Mouse (Mus musculus): ENCODE data around the gene Ahdc1. TPM values are rescaled to one million over a fixed set of nuclear protein-coding genes. Genes with fewer than 3 reads are reported as not detected.
A peak's percentile ranks its signal among the peaks of the same experiment; 100 is the strongest.

Ahdc1 gene
- polyA plus RNA-seq, 1 experiment from 2014 or later, result 4.9 TPM

DNA sequence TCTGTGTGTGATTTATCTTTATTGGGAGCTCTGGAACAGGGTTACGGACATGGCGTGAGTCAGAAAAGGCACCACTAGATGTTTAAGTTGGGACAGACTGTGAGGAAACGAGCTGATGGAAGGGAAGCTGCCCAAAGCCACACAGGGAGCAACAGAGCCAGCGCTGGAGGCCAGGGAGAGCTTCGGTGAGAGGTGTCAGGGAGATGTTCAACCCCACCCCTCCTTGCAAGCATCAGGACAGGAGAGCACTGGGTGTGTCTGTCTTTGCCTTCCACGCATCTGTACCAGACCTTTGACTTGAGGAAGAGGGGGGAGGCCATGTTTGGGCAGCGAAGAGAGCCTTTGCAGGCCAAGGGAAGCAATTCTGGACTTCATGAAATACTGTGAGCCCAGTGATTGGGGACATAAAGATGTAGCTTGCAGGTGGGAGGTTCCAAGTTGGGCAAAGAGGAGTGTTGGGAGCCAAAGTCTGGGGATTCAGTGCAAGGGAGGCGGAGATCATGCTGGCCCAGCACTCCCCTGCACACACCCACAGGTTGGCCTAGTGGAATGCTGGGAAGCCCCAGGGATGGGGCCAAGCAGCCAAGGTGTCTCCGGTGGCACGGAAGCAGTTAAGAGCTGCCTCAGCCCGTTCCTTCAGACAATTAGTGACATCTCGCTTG is 35.8 kb downstream of the Ahdc1 start:
- no peak for DNase-seq (ENCODE audit: low spot score, missing footprints)
- 19% methylated on average over 12 of the region's 12 CpGs for WGBS
- H3K9ac ChIP-seq (ENCODE audit: low read length), result peak overlapping the region; percentile 33; the same call in 1 of the 2 replicates
- no peak overlapping the region for H3K4me3 ChIP-seq (ENCODE audit: low read depth, low read length)
- no peaks in the 10 kb centered on the region for H3K36me3 ChIP-seq (ENCODE audit: control insufficient read depth, insufficient read depth, low read length)
- peaks cover 84% of the 10 kb centered on the region for H3K4me1 ChIP-seq (ENCODE audit: control insufficient read depth, insufficient read depth, low read length)
- H3K4me2 ChIP-seq, result peak overlapping the region; percentile 35
- no peak; the same call in 1 of the 2 replicates for ATAC-seq (ENCODE audit: low FRiP score)
- H3K27me3 ChIP-seq (ENCODE audit: control insufficient read depth, insufficient read depth, low read length), result no peaks in the 10 kb centered on the region
- H3K27ac ChIP-seq (ENCODE audit: low read depth, low read length), result peak overlapping the region; percentile 75
- H3K9me3 ChIP-seq (ENCODE audit: control insufficient read depth, low read length), result no peaks in the 10 kb centered on the region

DNA sequence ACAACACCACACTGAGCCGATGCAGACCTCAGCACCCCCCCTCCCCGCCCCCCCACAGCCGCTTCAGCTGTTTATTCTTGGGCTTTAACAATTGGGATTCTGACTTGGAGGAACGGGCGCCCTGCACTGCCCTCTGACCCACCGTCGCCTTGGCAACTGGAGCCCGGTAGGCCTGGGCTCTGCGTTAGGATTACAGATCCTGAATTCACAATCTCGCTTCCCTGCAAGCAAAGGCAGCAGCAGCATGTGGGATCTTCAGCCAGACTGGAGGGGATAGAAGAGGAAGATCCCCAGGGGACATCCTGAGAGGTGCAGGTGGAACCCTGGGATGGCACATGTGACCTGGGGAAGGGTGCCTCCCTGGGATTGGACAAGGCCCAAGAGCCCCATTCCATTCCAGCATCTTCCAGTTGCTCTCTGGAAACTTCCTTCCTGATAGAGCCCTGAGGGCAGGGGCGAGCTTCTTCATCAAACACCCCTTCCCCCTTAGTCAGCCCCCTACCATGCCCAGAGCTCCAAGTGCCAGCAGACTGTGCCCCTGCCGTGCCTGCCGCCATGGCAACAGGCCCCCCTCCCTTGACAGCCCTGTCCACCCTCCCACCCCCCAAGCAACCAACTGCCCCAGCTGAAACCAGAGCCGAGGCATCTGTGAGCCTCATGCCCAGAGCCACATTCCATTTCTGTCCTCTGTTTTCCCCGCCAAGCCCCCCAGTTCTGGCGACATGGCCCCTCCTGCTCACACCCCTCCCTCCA is 36.5 kb downstream of the Ahdc1 start:
- ATAC-seq (ENCODE audit: low FRiP score), result peak; percentile 71

GRCm38 (mm10) chr4:133049071-133049920 is 38.2 kb downstream of the Ahdc1 start:
- DNase-seq (ENCODE audit: low spot score, missing footprints) (no peak), ATAC-seq (ENCODE audit: low FRiP score) (no peak)
- peak overlapping the region; percentile 34 for H3K9ac ChIP-seq (ENCODE audit: low read length)

More for the DNA sequence above, 36.5 kb downstream of the Ahdc1 start:
- H3K9ac ChIP-seq (ENCODE audit: low read length), result peak overlapping the region; percentile 36
- H3K27ac ChIP-seq (ENCODE audit: low read depth, low read length), result peak overlapping the region; percentile 75
- peak overlapping the region; percentile 35 for H3K4me2 ChIP-seq
- WGBS, result 5% methylated on average over 16 of the region's 16 CpGs
- no peak overlapping the region for H3K4me3 ChIP-seq (ENCODE audit: low read depth, low read length)
- peak; percentile 96 for DNase-seq (ENCODE audit: low spot score, missing footprints)
- H3K36me3 ChIP-seq (ENCODE audit: control insufficient read depth, insufficient read depth, low read length), result no peaks in the 10 kb centered on the region
- no peaks in the 10 kb centered on the region for H3K9me3 ChIP-seq (ENCODE audit: control insufficient read depth, low read length)
- H3K4me1 ChIP-seq (ENCODE audit: control insufficient read depth, insufficient read depth, low read length), result peaks cover 82% of the 10 kb centered on the region
- H3K27me3 ChIP-seq (ENCODE audit: control insufficient read depth, insufficient read depth, low read length), result no peaks in the 10 kb centered on the region

DNA sequence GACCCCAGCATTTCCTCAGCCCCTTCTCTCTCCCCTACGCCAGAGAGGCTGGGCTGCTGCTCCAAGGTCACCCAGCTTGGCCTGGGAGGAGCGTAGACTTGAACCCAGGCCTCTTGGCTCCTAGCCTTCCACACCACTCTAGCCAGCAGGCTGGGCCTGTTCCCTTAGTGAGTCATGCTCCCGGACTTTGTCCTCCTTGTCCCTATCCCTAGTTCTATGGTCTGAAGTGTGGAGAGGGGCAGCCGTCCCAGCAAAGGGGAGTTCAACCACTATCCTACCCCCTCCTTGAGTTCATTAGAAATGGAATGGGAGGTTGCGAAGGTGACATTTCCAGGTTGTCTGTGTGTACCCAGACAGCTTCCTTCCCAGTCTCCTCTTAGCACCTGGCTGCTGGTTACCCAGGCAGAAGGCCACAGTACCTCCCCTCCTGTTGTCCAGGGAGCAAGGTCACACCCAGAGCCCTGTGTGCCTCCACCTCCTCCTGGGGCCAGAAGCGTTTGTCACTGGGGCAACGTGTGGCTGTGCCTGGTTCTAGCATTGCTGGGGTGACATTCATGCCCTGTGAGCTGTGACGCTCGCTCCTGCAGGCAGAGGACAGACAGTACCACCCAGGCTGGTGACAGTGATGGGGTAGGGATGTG is 39.3 kb downstream of the Ahdc1 start:
- WGBS, result 62% methylated on average over 9 of the region's 9 CpGs
- DNase-seq (ENCODE audit: low spot score, missing footprints), result no peak
- Histone ChIP-seq H3K4me2 (no peak overlapping the region), H3K4me1 (ENCODE audit: control insufficient read depth, insufficient read depth, low read length) (peaks cover 55% of the 10 kb centered on the region), H3K27ac (ENCODE audit: low read depth, low read length) (no peak overlapping the region), H3K9me3 (ENCODE audit: control insufficient read depth, low read length) (no peaks in the 10 kb centered on the region), H3K4me3 (ENCODE audit: low read depth, low read length) (no peak overlapping the region), H3K27me3 (ENCODE audit: control insufficient read depth, insufficient read depth, low read length) (no peaks in the 10 kb centered on the region), H3K36me3 (ENCODE audit: control insufficient read depth, insufficient read depth, low read length) (no peaks in the 10 kb centered on the region), H3K9ac (ENCODE audit: low read length) (no peak overlapping the region)
- no peak for ATAC-seq (ENCODE audit: low FRiP score)

More at GRCm38 (mm10) chr4:133049071-133049920, 38.2 kb downstream of the Ahdc1 start:
- Histone ChIP-seq H3K27ac (ENCODE audit: low read depth, low read length) (no peak overlapping the region), H3K4me1 (ENCODE audit: control insufficient read depth, insufficient read depth, low read length) (peaks cover 65% of the 10 kb centered on the region), H3K4me3 (ENCODE audit: low read depth, low read length) (no peak overlapping the region), H3K9me3 (ENCODE audit: control insufficient read depth, low read length) (no peaks in the 10 kb centered on the region), H3K27me3 (ENCODE audit: control insufficient read depth, insufficient read depth, low read length) (no peaks in the 10 kb centered on the region), H3K4me2 (no peak overlapping the region), H3K36me3 (ENCODE audit: control insufficient read depth, insufficient read depth, low read length) (no peaks in the 10 kb centered on the region)
- 77% methylated on average over 19 of the region's 19 CpGs for WGBS

DNA sequence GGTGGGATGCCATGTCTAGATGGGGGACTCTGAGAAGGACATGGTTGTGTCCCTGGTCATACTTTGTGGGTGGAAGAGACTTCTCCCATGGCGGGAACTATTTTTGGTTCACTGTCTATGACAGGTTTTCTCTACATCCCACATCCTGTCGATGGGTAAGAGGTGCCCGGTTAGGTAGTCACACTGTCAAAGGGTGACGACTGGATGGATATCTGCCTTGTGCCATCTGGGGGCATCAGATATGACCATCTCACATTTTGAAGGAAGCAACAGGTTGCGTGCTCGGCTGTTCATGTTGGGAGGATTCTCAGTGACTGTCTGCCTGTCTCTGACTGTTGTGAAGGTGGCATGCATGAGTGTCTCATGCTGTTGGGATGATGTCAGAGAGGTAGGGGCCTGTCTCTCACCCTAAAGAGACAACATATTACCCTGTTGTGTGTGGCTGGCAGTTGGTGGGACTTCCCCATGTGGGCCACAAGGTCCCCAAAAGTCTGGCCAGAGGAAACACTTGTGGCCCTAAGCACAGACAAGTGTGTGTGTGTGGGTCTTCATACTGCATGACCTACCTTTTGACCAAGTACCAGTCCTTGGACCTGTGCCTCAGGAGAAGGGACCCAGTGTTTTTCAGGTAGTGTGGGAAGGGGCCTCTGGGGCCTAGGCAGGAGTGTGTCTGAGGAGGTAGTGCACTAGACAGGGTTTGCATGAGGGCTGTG is 39.9 kb downstream of the Ahdc1 start:
- H3K9me3 ChIP-seq (ENCODE audit: control insufficient read depth, low read length), result no peaks in the 10 kb centered on the region
- H3K4me3 ChIP-seq (ENCODE audit: low read depth, low read length), result no peak overlapping the region
- H3K36me3 ChIP-seq (ENCODE audit: control insufficient read depth, insufficient read depth, low read length), result no peaks in the 10 kb centered on the region
- H3K4me2 ChIP-seq, result no peak overlapping the region
- ATAC-seq (ENCODE audit: low FRiP score), result no peak
- WGBS, result 91% methylated on average over 6 of the region's 6 CpGs
- H3K27ac ChIP-seq (ENCODE audit: low read depth, low read length), result no peak overlapping the region
- no peaks in the 10 kb centered on the region for H3K27me3 ChIP-seq (ENCODE audit: control insufficient read depth, insufficient read depth, low read length)
- DNase-seq (ENCODE audit: low spot score, missing footprints), result no peak
- H3K9ac ChIP-seq (ENCODE audit: low read length), result no peak overlapping the region
- peaks cover 51% of the 10 kb centered on the region for H3K4me1 ChIP-seq (ENCODE audit: control insufficient read depth, insufficient read depth, low read length)

GRCm38 (mm10) chr4:133051550-133051865 is 40.4 kb downstream of the Ahdc1 start:
- peak; percentile 86 for DNase-seq (ENCODE audit: low spot score, missing footprints)
- Histone ChIP-seq H3K27me3 (ENCODE audit: control insufficient read depth, insufficient read depth, low read length) (no peaks in the 10 kb centered on the region), H3K4me2 (no peak overlapping the region), H3K9ac (ENCODE audit: low read length) (no peak overlapping the region), H3K36me3 (ENCODE audit: control insufficient read depth, insufficient read depth, low read length) (no peaks in the 10 kb centered on the region), H3K9me3 (ENCODE audit: control insufficient read depth, low read length) (no peaks in the 10 kb centered on the region), H3K4me3 (ENCODE audit: low read depth, low read length) (no peak overlapping the region), H3K4me1 (ENCODE audit: control insufficient read depth, insufficient read depth, low read length) (peaks cover 52% of the 10 kb centered on the region), H3K27ac (ENCODE audit: low read depth, low read length) (peak overlapping the region; percentile 50; the same call in 1 of the 2 replicates)
- ATAC-seq (ENCODE audit: low FRiP score), result no peak
- WGBS, result 57% methylated on average over 14 of the region's 14 CpGs

DNA sequence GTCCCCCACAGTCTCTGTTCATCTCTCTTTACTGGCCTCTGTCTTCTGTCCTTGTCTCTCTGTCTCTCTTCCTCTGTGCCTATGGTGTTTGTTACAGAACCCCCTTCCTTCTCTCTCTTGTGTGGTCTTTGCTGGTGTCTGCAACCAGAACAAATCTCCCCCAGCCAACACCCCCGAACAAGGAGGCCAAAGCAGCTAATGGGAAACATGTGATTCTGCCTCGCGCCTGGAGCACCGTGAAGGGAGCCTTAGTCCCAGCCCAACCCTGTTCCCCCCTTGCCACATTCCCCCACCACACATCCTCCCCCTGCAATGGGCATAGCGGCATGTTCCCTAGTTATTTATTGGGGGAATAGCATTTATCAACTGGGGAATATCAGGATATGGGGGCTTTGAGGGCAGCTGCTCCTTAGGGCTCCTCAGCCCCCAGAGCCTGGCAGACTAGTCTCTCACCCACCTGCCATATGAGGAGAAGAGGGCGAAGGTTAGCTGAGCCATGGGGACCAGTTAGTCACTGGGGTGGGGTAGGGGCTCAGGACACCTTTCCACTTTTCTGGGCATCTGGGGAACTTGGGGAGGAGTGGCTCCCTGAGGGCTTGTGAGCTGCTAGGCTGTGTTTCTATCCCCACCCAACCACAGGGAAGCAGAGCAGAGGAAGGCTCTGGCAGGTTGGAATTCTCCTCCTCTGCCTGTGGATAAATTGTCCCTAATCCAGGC is 41.1 kb downstream of the Ahdc1 start:
- Histone ChIP-seq H3K27me3 (ENCODE audit: control insufficient read depth, insufficient read depth, low read length) (no peaks in the 10 kb centered on the region), H3K4me2 (no peak overlapping the region), H3K4me1 (ENCODE audit: control insufficient read depth, insufficient read depth, low read length) (peaks cover 46% of the 10 kb centered on the region), H3K9me3 (ENCODE audit: control insufficient read depth, low read length) (no peaks in the 10 kb centered on the region), H3K9ac (ENCODE audit: low read length) (0 out of 2 replicates have a peak overlapping the region, but pooled peaks have one; percentile 3), H3K4me3 (ENCODE audit: low read depth, low read length) (no peak overlapping the region), H3K36me3 (ENCODE audit: control insufficient read depth, insufficient read depth, low read length) (no peaks in the 10 kb centered on the region), H3K27ac (ENCODE audit: low read depth, low read length) (peak overlapping the region; percentile 50; the same call in 1 of the 2 replicates)
- no peak for ATAC-seq (ENCODE audit: low FRiP score)
- WGBS, result 59% methylated on average over 6 of the region's 6 CpGs
- DNase-seq (ENCODE audit: low spot score, missing footprints), result no peak
